Mouse (Mus musculus) E14TG2a.4 (cell line): ENCODE measurements around the gene 9430097D07Rik.

ENCODE experiments used
- CTCF ChIP-seq: conservative IDR thresholded peaks from 2 replicates; pipeline ENCODE4 v1.5.1; 2014; ENCODE audit warnings: low read length
- POU5F1 ChIP-seq: IDR thresholded peaks from 2 replicates; pipeline ENCODE4 v1.6.1; 2014; ENCODE audit warnings: low read length, borderline replicate concordance

DNA sequence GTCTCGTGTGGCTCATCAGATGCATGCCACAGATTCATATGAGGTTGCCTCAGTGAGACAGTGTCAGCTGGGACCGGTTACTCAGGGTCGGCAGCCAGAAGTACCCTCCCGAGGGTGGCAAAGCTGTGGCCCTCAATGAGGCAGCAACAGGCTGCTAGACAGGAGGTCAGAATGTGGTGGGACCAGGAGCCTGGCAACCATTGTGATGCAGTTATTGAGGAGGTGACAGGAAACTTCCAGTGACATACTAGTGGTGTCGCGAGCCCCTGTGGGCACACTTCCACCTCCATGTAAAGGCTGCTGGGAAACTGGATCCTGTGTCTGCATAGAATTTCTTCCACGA, 46.0 kb upstream of the 9430097D07Rik start, which contains the start of gene Ak1:
- TF ChIP-seq CTCF (no peak), POU5F1 (no peak)
